Mouse (Mus musculus) central nervous system, embryonic 11.5 days (tissue): Measurements from ENCODE around the gene 1700001L19Rik. TPM values are rescaled to one million over a fixed set of nuclear protein-coding genes. Genes with fewer than 3 reads are reported as not detected.

Experiments used
- polyA plus RNA-seq: library from polyadenylated mRNA; depleted of rRNA; stranded (reverse); fragments of >200 nt; gene quantifications from 2 replicates; pipeline ENCODE4 v1.2.3, GENCODE M21; 2012; rRNA removed

1700001L19Rik gene
- 0.47 and 0.84 TPM in 2 replicates for polyA plus RNA-seq

GRCm38 (mm10) chr13:68597199-68597598, at the start of gene 1700001L19Rik:
TSS of gene 1700001L19Rik (plus strand) at chr13:68597421.

GRCm38 (mm10) chr13:68581747-68582516, 15.3 kb upstream of the 1700001L19Rik start, which contains the start of the genes Mtrr and Fastkd3:
TSS of gene Mtrr (minus strand) at chr13:68582149.
TSS of gene Fastkd3 (plus strand) at chr13:68582234.

Other genes with a start within 250 kb of the 1700001L19Rik start
- 14.7 and 20.1 TPM in 2 replicates for gene Mtrr, start 15.3 kb upstream of the 1700001L19Rik start, polyA plus RNA-seq
- 22.1 and 31.6 TPM in 2 replicates for gene Fastkd3, start 15.2 kb upstream of the 1700001L19Rik start, polyA plus RNA-seq